Mouse (Mus musculus) heart, embryonic 16.5 days (tissue): ENCODE data around the gene Ifi27l2b. TPM values are rescaled to one million over a fixed set of nuclear protein-coding genes. Genes with fewer than 3 reads are reported as not detected.

Source experiments
- ATAC-seq: fragments of 200-750 bp; cut with Nextera tagmentation; replicated peaks from 2 replicates; pipeline ENCODE4 v1.8.0; 2017; ENCODE audit warnings: moderate number of reproducible peaks; ENCODE audit not compliant: insufficient read depth, low FRiP score; ENCODE audit errors: extremely low read depth
- H3K27ac ChIP-seq: fragments of 300-500 bp; sonication (generic); 2 replicates; pipeline ENCODE4 v1.5.1; 2014; ENCODE audit warnings: mild to moderate bottlenecking, low read length, control low read depth, moderate library complexity
- H3K27me3 ChIP-seq: fragments of 300-500 bp; sonication (generic); 2 replicates; pipeline ENCODE4 v1.6.1; 2014; ENCODE audit warnings: low read length, mixed read lengths; ENCODE audit not compliant: control insufficient read depth, insufficient read depth
- H3K36me3 ChIP-seq: fragments of 300-500 bp; sonication (generic); 2 replicates; pipeline ENCODE4 v1.6.1; 2014; ENCODE audit not compliant: control insufficient read depth, insufficient read depth
- H3K4me1 ChIP-seq: fragments of 300-500 bp; sonication (generic); 2 replicates; pipeline ENCODE4 v1.6.1; 2014; ENCODE audit warnings: low read length, mixed read lengths; ENCODE audit not compliant: control insufficient read depth, insufficient read depth
- H3K4me2 ChIP-seq: fragments of 300-500 bp; sonication (generic); 2 replicates; pipeline ENCODE4 v1.6.1; 2014; ENCODE audit warnings: low read depth, mild to moderate bottlenecking, control low read depth, low read length
- H3K4me3 ChIP-seq: fragments of 300-500 bp; sonication (generic); 2 replicates; pipeline ENCODE4 v1.5.1; 2014; ENCODE audit warnings: mild to moderate bottlenecking, control low read depth, low read length
- H3K9ac ChIP-seq: fragments of 300-500 bp; sonication (generic); 2 replicates; pipeline ENCODE4 v1.6.1; 2014; ENCODE audit warnings: low read length, control low read depth
- H3K9me3 ChIP-seq: fragments of 300-500 bp; sonication (generic); replicated peaks from 2 replicates; pipeline ENCODE4 v1.6.1; 2016; ENCODE audit warnings: low read length; ENCODE audit not compliant: control insufficient read depth
- WGBS: fragments of 180-500 bp; shearing (Covaris S2); extraction: QIAGEN DNeasy Blood & Tissue Kit; methylation state at CpG from one replicate; pipeline ENCODE4 v1.1.7; 2014; 5-methylcytosine and 5-hydroxymethylcytosine counted together
- polyA plus RNA-seq: library from polyadenylated mRNA; unstranded; fragments of >200 nt; fragmentation: Nextera tagmentation; extraction: Ambion mirVana; gene quantifications from 2 replicates; pipeline ENCODE4 v1.2.1, GENCODE M21; 2015

Gene Ifi27l2b
- 0.17 and 0.38 TPM in 2 replicates for polyA plus RNA-seq

- Histone ChIP-seq H3K36me3 (no peaks in the 10 kb centered on the region), H3K4me2 (no peak within 1 kb of the TSS), H3K27me3 (no peaks in the 10 kb centered on the region), H3K4me3 (no peak within 1 kb of the TSS), H3K4me1 (no peaks in the 10 kb centered on the region), H3K9ac (no peak within 1 kb of the TSS), H3K9me3 (no peaks in the 10 kb centered on the region), H3K27ac (no peak within 1 kb of the TSS)
- ATAC-seq: no peak
- 40% methylated on average over 3 of the region's 3 CpGs for WGBS
Measured at GRCm38 (mm10) chr12:103457140-103457539, at the start of gene Ifi27l2b. Gene Ifi27l2b (minus strand): TSS chr12:103457223.

GRCm38 (mm10) chr12:103504402-103504801, 47.4 kb upstream of the Ifi27l2b start:
- Histone ChIP-seq H3K36me3 (no peaks in the 10 kb centered on the region), H3K4me1 (no peaks in the 10 kb centered on the region), H3K27ac (no peak overlapping the region), H3K27me3 (no peaks in the 10 kb centered on the region), H3K9ac (no peak overlapping the region), H3K4me3 (no peak overlapping the region), H3K4me2 (no peak overlapping the region), H3K9me3 (no peaks in the 10 kb centered on the region)
- no peak for ATAC-seq
- 86% methylated on average over 3 of the region's 3 CpGs for WGBS

- no peak overlapping the region for H3K4me3 ChIP-seq
- H3K4me1 ChIP-seq: no peaks in the 10 kb centered on the region
- no peaks in the 10 kb centered on the region for H3K9me3 ChIP-seq
- 64% methylated on average over 3 of the region's 3 CpGs for WGBS
- no peaks in the 10 kb centered on the region for H3K36me3 ChIP-seq
- H3K27ac ChIP-seq: no peak overlapping the region
- no peaks in the 10 kb centered on the region for H3K27me3 ChIP-seq
- no peak overlapping the region for H3K4me2 ChIP-seq
- no peak overlapping the region for H3K9ac ChIP-seq
- ATAC-seq: no peak
Measured at GRCm38 (mm10) chr12:103503300-103503699, 46.3 kb upstream of the Ifi27l2b start.

- H3K4me2 ChIP-seq: no peak overlapping the region
Measured at GRCm38 (mm10) chr12:103499261-103499660, 42.2 kb upstream of the Ifi27l2b start.

GRCm38 (mm10) chr12:103498768-103499167, 41.7 kb upstream of the Ifi27l2b start:
- no peaks in the 10 kb centered on the region for H3K4me1 ChIP-seq
- no peak overlapping the region for H3K4me2 ChIP-seq
- WGBS: 48% methylated on average over 5 of the region's 5 CpGs
- H3K9ac ChIP-seq: no peak overlapping the region
- H3K36me3 ChIP-seq: no peaks in the 10 kb centered on the region
- ATAC-seq: no peak
- no peaks in the 10 kb centered on the region for H3K9me3 ChIP-seq
- H3K4me3 ChIP-seq: no peak overlapping the region
- no peaks in the 10 kb centered on the region for H3K27me3 ChIP-seq
- H3K27ac ChIP-seq: no peak overlapping the region

More at GRCm38 (mm10) chr12:103499261-103499660, 42.2 kb upstream of the Ifi27l2b start:
- 76% methylated on average over 2 of the region's 2 CpGs for whole genome bisulfite sequencing
- no peaks in the 10 kb centered on the region for H3K36me3 ChIP-seq
- no peaks in the 10 kb centered on the region for H3K9me3 ChIP-seq
- no peaks in the 10 kb centered on the region for H3K27me3 ChIP-seq
- no peak overlapping the region for H3K27ac ChIP-seq
- ATAC-seq: no peak
- no peaks in the 10 kb centered on the region for H3K4me1 ChIP-seq
- no peak overlapping the region for H3K4me3 ChIP-seq
- no peak overlapping the region for H3K9ac ChIP-seq

- Histone ChIP-seq H3K9ac (no peak overlapping the region), H3K27me3 (no peaks in the 10 kb centered on the region), H3K27ac (no peak overlapping the region), H3K4me1 (no peaks in the 10 kb centered on the region), H3K4me2 (no peak overlapping the region), H3K4me3 (no peak overlapping the region), H3K9me3 (no peaks in the 10 kb centered on the region), H3K36me3 (no peaks in the 10 kb centered on the region)
- no peak for ATAC-seq
- WGBS: 15% methylated on average over 6 of the region's 6 CpGs
Measured at GRCm38 (mm10) chr12:103494486-103494885, 37.5 kb upstream of the Ifi27l2b start.

GRCm38 (mm10) chr12:103492767-103493166, 35.7 kb upstream of the Ifi27l2b start:
- Histone ChIP-seq H3K4me2 (no peak overlapping the region), H3K4me1 (no peaks in the 10 kb centered on the region), H3K36me3 (no peaks in the 10 kb centered on the region), H3K9ac (no peak overlapping the region), H3K27ac (no peak overlapping the region), H3K4me3 (no peak overlapping the region), H3K9me3 (no peaks in the 10 kb centered on the region), H3K27me3 (no peaks in the 10 kb centered on the region)
- 27% methylated on average over 5 of the region's 5 CpGs for WGBS
- peak; percentile 6; the same call in 1 of the 2 replicates for ATAC-seq

- Histone ChIP-seq H3K36me3 (no peaks in the 10 kb centered on the region), H3K27me3 (no peaks in the 10 kb centered on the region), H3K4me3 (no peak overlapping the region), H3K9ac (no peak overlapping the region), H3K27ac (no peak overlapping the region), H3K4me1 (no peaks in the 10 kb centered on the region), H3K9me3 (no peaks in the 10 kb centered on the region), H3K4me2 (no peak overlapping the region)
- 72% methylated on average over 3 of the region's 3 CpGs for WGBS
- ATAC-seq: no peak
Measured at GRCm38 (mm10) chr12:103491091-103491730, 34.2 kb upstream of the Ifi27l2b start.

- Histone ChIP-seq H3K4me2 (no peak overlapping the region), H3K27ac (no peak overlapping the region), H3K4me3 (no peak overlapping the region), H3K9me3 (no peaks in the 10 kb centered on the region), H3K4me1 (no peaks in the 10 kb centered on the region), H3K27me3 (no peaks in the 10 kb centered on the region), H3K9ac (no peak overlapping the region), H3K36me3 (no peaks in the 10 kb centered on the region)
- WGBS: 56% methylated on average over 2 of the region's 2 CpGs
- ATAC-seq: no peak
Measured at GRCm38 (mm10) chr12:103487750-103488149, 30.7 kb upstream of the Ifi27l2b start.
